Mouse (Mus musculus): Measurements from ENCODE around the gene Plekha6. TPM values are rescaled to one million over a fixed set of nuclear protein-coding genes. Genes with fewer than 3 reads are reported as not detected.

Gene Plekha6
- total and polyA plus RNA-seq, 3 experiments = 0.07 to 0.38 TPM; not detected in 1

DNA sequence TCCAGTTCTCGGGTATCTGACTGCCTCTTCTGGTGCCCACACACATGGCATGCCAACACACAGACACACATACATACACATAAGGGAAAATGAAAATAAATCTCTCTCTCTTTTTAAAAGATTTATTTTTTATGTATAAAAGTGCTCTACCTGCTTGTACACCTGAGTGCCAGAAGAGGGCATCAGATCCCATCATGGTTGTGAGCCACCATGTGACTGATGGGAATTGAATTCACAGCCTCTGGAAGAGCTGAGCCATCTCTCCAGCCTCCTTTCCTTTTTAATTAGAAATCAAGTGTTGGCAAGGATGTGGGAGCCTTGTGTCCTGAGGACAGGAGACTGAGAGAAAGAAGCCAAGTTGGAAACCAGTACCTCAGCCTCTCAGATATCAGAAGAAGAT lies 153.1 kb downstream of the Plekha6 start:
- H3K27me3 ChIP-seq (ENCODE audit: insufficient read depth, low read length) = no peaks in the 10 kb centered on the region; the same call in 1 of the 2 replicates
- peaks cover 4% of the 10 kb centered on the region; the same call in 1 of the 2 replicates for H3K9me3 ChIP-seq (replicated peaks)
- ATAC-seq (ENCODE audit: extremely low read depth, insufficient number of reproducible peaks, low FRiP score, poor library complexity, severe bottlenecking) = no peak
- TF ChIP-seq CTCF (IDR thresholded peaks at IDR 0.05; ENCODE audit: low read depth, low read length) (no peak), POLR2AphosphoS5 (IDR thresholded peaks at IDR 0.05; ENCODE audit: insufficient replicate concordance, low read depth, low read length) (no peak), TAL1 (conservative IDR thresholded peaks at IDR 0.05; ENCODE audit: low read depth, low read length) (no peak), GATA1 (IDR thresholded peaks at IDR 0.05; ENCODE audit: borderline replicate concordance, low read length) (no peak), GATA2 (IDR thresholded peaks at IDR 0.05; ENCODE audit: borderline replicate concordance, low read depth, low read length) (no peak)
- H3K4me3 ChIP-seq (ENCODE audit: low read depth, low read length) = no peak overlapping the region
- no peaks in the 10 kb centered on the region for H3K36me3 ChIP-seq (replicated peaks)
- H3K4me1 ChIP-seq (ENCODE audit: insufficient read depth, low read depth, low read length) = no peaks in the 10 kb centered on the region
- no peak for DNase-seq (ENCODE audit: low spot score)

- no peak for TF ChIP-seq GATA2 (IDR thresholded peaks at IDR 0.05; ENCODE audit: borderline replicate concordance, low read depth, low read length)
- no peak within 1 kb of the TSS for H3K4me3 ChIP-seq (ENCODE audit: low read depth, low read length)
- H3K4me1 ChIP-seq (ENCODE audit: insufficient read depth, low read depth, low read length) = no peaks in the 10 kb centered on the region
- H3K36me3 ChIP-seq (replicated peaks) = no peaks in the 10 kb centered on the region
- H3K9me3 ChIP-seq (replicated peaks) = peaks cover 4% of the 10 kb centered on the region; the same call in 1 of the 2 replicates
- no peak for DNase-seq (ENCODE audit: low spot score)
- no peaks in the 10 kb centered on the region for H3K27me3 ChIP-seq (ENCODE audit: insufficient read depth, low read length)
- ATAC-seq (ENCODE audit: extremely low read depth, insufficient number of reproducible peaks, low FRiP score, poor library complexity, severe bottlenecking) = no peak
Measured at GRCm38 (mm10) chr1:133321267-133321925, 157.4 kb downstream of the Plekha6 start, which contains the start of gene Kiss1. Gene Kiss1, plus strand, starts transcription at chr1:133321875.

DNA sequence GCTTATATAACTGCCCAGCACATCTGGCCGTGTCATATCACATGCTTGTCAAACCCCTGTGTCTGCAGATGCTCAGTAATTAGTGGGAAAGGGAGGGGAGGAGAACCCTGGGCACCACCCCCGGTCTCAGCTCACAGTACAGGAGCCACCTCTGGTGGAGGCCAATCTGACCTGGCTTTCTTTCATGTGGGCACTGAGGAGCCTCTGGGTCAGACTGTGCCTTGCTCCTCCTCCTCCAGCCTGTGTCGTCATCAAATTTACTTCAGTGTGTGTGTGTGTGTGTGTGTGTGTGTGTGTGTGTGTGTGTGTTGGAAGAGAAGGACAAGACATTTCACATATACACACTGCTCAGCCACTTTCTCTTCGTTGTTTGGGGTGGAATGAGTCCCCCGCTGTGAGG lies 159.3 kb downstream of the Plekha6 start:
- TF ChIP-seq CTCF (IDR thresholded peaks at IDR 0.05; ENCODE audit: low read depth, low read length) (no peak), GATA2 (IDR thresholded peaks at IDR 0.05; ENCODE audit: borderline replicate concordance, low read depth, low read length) (no peak), POLR2AphosphoS5 (IDR thresholded peaks at IDR 0.05; ENCODE audit: insufficient replicate concordance, low read depth, low read length) (no peak), TAL1 (conservative IDR thresholded peaks at IDR 0.05; ENCODE audit: low read depth, low read length) (no peak), GATA1 (IDR thresholded peaks at IDR 0.05; ENCODE audit: borderline replicate concordance, low read length) (no peak)
- DNase-seq (ENCODE audit: low spot score) (no peak), ATAC-seq (ENCODE audit: extremely low read depth, insufficient number of reproducible peaks, low FRiP score, poor library complexity, severe bottlenecking) (no peak)
- Histone ChIP-seq H3K36me3 (replicated peaks) (no peaks in the 10 kb centered on the region), H3K27me3 (ENCODE audit: insufficient read depth, low read length) (no peaks in the 10 kb centered on the region), H3K4me1 (ENCODE audit: insufficient read depth, low read depth, low read length) (no peaks in the 10 kb centered on the region), H3K9me3 (replicated peaks) (peaks cover 4% of the 10 kb centered on the region; the same call in 1 of the 2 replicates), H3K4me3 (ENCODE audit: low read depth, low read length) (no peak overlapping the region)

- ATAC-seq (ENCODE audit: extremely low read depth, insufficient number of reproducible peaks, low FRiP score, poor library complexity, severe bottlenecking) (no peak), DNase-seq (ENCODE audit: low spot score) (no peak)
- Histone ChIP-seq H3K9me3 (replicated peaks) (no peaks in the 10 kb centered on the region), H3K4me3 (ENCODE audit: low read depth, low read length) (no peak overlapping the region), H3K27me3 (ENCODE audit: insufficient read depth, low read length) (peaks cover 7% of the 10 kb centered on the region; the same call in 1 of the 2 replicates), H3K4me1 (ENCODE audit: insufficient read depth, low read depth, low read length) (no peaks in the 10 kb centered on the region), H3K36me3 (replicated peaks) (no peaks in the 10 kb centered on the region)
- no peak for TF ChIP-seq GATA1 (IDR thresholded peaks at IDR 0.05; ENCODE audit: borderline replicate concordance, low read length)
- no peak for TF ChIP-seq CTCF (IDR thresholded peaks at IDR 0.05; ENCODE audit: low read depth, low read length)
- TF ChIP-seq GATA2 (IDR thresholded peaks at IDR 0.05; ENCODE audit: borderline replicate concordance, low read depth, low read length) = no peak
Measured at GRCm38 (mm10) chr1:133325951-133326350, 161.9 kb downstream of the Plekha6 start.

GRCm38 (mm10) chr1:133327094-133327493 lies 163.1 kb downstream of the Plekha6 start:
- no peak for DNase-seq (ENCODE audit: low spot score)
- peaks cover 7% of the 10 kb centered on the region; the same call in 1 of the 2 replicates for H3K27me3 ChIP-seq (ENCODE audit: insufficient read depth, low read length)

DNA sequence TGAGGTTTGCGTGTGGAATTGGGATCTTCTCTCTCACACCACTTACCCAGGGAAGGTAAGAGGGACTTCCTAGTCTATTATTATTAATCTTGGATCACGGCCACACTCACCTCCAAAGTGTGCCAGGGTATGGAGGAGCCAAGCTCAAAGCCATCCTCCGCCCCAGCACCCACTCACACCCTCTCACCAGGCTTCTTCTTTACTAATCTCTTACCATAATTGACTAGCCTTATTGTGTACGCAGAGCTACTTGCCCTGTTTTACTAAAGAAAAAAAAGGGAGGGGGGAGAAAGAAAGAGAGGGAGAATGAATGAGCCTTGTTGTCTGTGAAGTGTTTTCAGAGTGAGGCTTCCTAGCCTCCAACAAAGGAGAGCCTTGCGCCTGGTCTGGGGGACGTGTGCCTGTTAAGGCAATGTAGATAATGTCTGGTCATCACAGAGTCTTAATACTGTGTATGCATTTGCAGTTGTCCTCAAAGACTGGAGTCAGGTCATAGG lies 164.3 kb downstream of the Plekha6 start:
- DNase-seq (ENCODE audit: low spot score) (no peak), ATAC-seq (ENCODE audit: extremely low read depth, insufficient number of reproducible peaks, low FRiP score, poor library complexity, severe bottlenecking) (no peak)
- Histone ChIP-seq H3K9me3 (replicated peaks) (no peaks in the 10 kb centered on the region), H3K36me3 (replicated peaks) (no peaks in the 10 kb centered on the region), H3K4me3 (ENCODE audit: low read depth, low read length) (no peak overlapping the region), H3K27me3 (ENCODE audit: insufficient read depth, low read length) (peaks cover 7% of the 10 kb centered on the region), H3K4me1 (ENCODE audit: insufficient read depth, low read depth, low read length) (no peaks in the 10 kb centered on the region)
- TF ChIP-seq TAL1 (conservative IDR thresholded peaks at IDR 0.05; ENCODE audit: low read depth, low read length) (no peak), GATA1 (IDR thresholded peaks at IDR 0.05; ENCODE audit: borderline replicate concordance, low read length) (no peak), POLR2AphosphoS5 (IDR thresholded peaks at IDR 0.05; ENCODE audit: insufficient replicate concordance, low read depth, low read length) (no peak), GATA2 (IDR thresholded peaks at IDR 0.05; ENCODE audit: borderline replicate concordance, low read depth, low read length) (no peak), CTCF (IDR thresholded peaks at IDR 0.05; ENCODE audit: low read depth, low read length) (no peak)

More at GRCm38 (mm10) chr1:133327094-133327493, 163.1 kb downstream of the Plekha6 start:
- Histone ChIP-seq H3K4me1 (ENCODE audit: insufficient read depth, low read depth, low read length) (no peaks in the 10 kb centered on the region), H3K36me3 (replicated peaks) (no peaks in the 10 kb centered on the region), H3K9me3 (replicated peaks) (no peaks in the 10 kb centered on the region), H3K4me3 (ENCODE audit: low read depth, low read length) (no peak overlapping the region)
- no peak for TF ChIP-seq GATA1 (IDR thresholded peaks at IDR 0.05; ENCODE audit: borderline replicate concordance, low read length)
- TF ChIP-seq TAL1 (conservative IDR thresholded peaks at IDR 0.05; ENCODE audit: low read depth, low read length) = no peak
- no peak for TF ChIP-seq CTCF (IDR thresholded peaks at IDR 0.05; ENCODE audit: low read depth, low read length)
- TF ChIP-seq POLR2AphosphoS5 (IDR thresholded peaks at IDR 0.05; ENCODE audit: insufficient replicate concordance, low read depth, low read length) = no peak
- no peak for TF ChIP-seq GATA2 (IDR thresholded peaks at IDR 0.05; ENCODE audit: borderline replicate concordance, low read depth, low read length)
- ATAC-seq (ENCODE audit: extremely low read depth, insufficient number of reproducible peaks, low FRiP score, poor library complexity, severe bottlenecking) = no peak

Measured in G1E (cell line).